Mouse (Mus musculus): Measurements from ENCODE around the gene Rnase4. TPM values are rescaled to one million over a fixed set of nuclear protein-coding genes. Genes with fewer than 3 reads are reported as not detected.

Gene Rnase4
- 63.8 and 73.0 TPM in 2 replicates for polyA plus RNA-seq (2014; fragmentation: Nextera tagmentation; extraction: Ambion mirVana)

DNA sequence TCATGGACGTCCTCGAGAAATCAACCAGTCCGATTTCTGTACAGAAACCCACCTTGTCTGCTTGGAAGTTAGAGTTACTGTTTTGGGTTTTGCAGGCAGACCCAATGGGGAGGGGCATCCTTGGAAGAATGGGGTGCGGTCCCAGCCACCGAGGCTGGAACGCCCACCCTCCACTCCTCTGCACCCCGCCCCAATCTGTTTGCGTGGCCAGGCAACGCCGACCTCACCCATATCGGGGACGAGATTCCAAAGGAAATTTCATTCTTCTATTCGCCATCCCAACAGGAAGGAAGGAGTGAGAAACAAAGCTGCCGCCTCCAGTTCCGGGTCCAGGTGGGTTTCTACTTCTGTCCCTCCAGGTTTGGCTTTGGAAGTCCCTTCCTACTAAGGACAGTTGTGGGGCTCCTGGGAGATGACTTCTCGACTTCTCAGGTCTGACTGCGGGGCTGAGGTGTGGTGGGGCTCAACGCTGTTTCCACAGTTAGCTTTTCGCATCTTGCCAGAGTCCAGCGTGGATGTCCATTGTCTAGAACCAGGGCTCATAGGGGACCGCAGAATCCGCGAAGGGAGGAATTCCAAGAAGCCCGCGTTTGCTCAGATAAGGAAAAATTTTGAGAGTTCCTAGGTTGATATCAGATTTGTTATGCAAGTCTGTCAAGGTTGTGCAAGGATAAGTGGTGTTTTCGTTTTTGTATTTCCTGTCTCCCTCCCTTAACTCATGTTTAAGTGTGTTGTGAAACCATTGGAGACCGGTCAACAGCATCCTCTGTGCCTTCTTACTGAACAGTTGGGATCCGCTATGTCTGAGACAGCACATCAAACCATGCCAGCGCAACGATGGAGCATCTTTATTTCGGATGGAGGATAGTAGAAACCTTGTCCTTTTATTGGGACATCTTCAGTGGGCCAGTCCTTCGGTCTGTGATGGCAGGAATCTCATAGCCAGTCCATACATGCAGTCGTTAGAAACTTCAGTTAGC, at the start of gene Rnase4, which contains the start of gene Ang:
Rnase4 (plus strand) TSS at position 157 of the 980 bp plus-strand sequence.
Ang (plus strand) TSS at position 230 of the 980 bp plus-strand sequence.
- Histone ChIP-seq H3K9me3 (ENCODE audit: control insufficient read depth, low read length) (no peaks in the 10 kb centered on the region), H3K9ac (ENCODE audit: low read depth, low read length) (peak within 1 kb of the TSS; percentile 72), H3K4me2 (ENCODE audit: low read depth, low read length) (peak within 1 kb of the TSS; percentile 67), H3K4me1 (ENCODE audit: control insufficient read depth, insufficient read depth, low read length) (peaks cover 3% of the 10 kb centered on the region; the same call in 1 of the 2 replicates), H3K4me3 (ENCODE audit: low read depth, low read length) (peak within 1 kb of the TSS; percentile 55), H3K27me3 (replicated peaks; ENCODE audit: control insufficient read depth, insufficient read depth, low read length) (no peaks in the 10 kb centered on the region), H3K36me3 (ENCODE audit: control insufficient read depth, insufficient read depth, low read length) (no peaks in the 10 kb centered on the region), H3K27ac (replicated peaks; ENCODE audit: low read depth, low read length) (peak within 1 kb of the TSS; percentile 89)
- DNase-seq (ENCODE audit: low spot score), result peak; percentile 87
- 5% methylated on average over 33 of the region's 33 CpGs for WGBS
- ATAC-seq (ENCODE audit: low read depth), result peak; percentile 36

DNA sequence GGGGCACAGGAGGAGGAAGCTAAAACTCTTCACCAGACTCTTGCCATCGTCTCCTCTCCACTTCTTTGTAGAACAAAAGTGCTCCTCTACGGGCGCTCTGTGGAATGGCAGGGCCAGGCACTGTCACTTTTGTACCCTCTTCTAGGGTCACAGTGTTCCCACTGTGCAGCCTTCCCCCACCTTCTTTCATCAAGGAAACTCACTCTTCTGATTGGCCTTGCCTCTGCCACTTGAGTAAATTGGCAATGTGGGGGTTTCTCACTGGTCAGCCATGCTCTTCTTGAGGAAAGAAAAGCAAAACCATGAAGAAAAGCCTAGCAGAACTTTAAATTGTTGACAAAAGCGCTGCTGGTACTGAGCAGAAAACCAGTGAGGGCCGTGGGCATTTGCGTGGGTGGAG, 49.1 kb upstream of the Rnase4 start, which contains the start of gene Rnase9:
Rnase9 (minus strand) TSS at position 101 of the 400 bp plus-strand sequence.
- Histone ChIP-seq H3K36me3 (ENCODE audit: control insufficient read depth, insufficient read depth, low read length) (no peaks in the 10 kb centered on the region), H3K4me1 (ENCODE audit: control insufficient read depth, insufficient read depth, low read length) (no peaks in the 10 kb centered on the region), H3K27ac (replicated peaks; ENCODE audit: low read depth, low read length) (no peak within 1 kb of the TSS), H3K9ac (ENCODE audit: low read depth, low read length) (no peak within 1 kb of the TSS), H3K4me2 (ENCODE audit: low read depth, low read length) (no peak within 1 kb of the TSS), H3K27me3 (replicated peaks; ENCODE audit: control insufficient read depth, insufficient read depth, low read length) (no peaks in the 10 kb centered on the region), H3K9me3 (ENCODE audit: control insufficient read depth, low read length) (no peaks in the 10 kb centered on the region), H3K4me3 (ENCODE audit: low read depth, low read length) (no peak within 1 kb of the TSS)
- ATAC-seq (ENCODE audit: low read depth) (no peak), DNase-seq (ENCODE audit: low spot score) (no peak)
- 71% methylated on average over 6 of the region's 6 CpGs for WGBS

DNA sequence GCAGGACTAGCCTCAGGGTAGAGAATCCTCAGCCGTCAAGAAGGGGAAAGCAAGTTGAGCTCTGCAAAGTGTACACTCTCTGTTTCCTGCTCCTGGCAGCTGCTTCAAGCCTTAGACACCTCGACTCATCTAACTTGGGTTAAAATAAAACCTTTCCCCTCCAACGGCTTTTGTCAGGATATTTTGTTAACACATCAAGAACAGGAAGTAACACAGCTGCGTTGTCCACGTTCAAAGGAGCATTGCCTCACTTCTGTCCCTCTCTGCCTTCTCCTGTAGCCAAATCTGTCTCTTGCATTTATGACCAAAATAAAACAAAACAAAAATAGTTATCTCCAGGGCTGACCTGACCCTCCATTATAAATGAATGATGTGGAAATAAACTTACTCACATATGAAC, 43.0 kb upstream of the Rnase4 start:
- no peak overlapping the region for H3K4me2 ChIP-seq (ENCODE audit: low read depth, low read length)
- 32% methylated on average over 5 of the region's 5 CpGs for WGBS
- ATAC-seq (ENCODE audit: low read depth), result no peak

DNA sequence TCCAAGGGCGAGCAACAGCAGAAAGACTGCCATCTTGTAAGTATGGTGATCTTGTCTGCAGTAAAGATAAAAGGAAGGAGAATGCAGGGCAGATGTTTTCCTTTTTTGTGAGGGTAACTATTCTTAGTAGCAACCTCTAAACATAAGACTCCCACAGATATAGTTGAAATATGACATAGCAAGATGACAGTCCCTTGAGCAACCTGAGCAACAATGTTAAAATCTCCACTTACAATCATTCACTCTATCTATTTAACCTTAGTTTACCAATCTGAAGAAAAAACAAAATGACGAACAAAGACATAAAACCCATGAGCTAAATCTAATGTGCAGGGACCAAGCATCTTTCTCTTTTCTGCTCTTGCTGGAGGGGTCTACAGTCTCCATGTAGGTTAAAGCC, 40.8 kb upstream of the Rnase4 start, which contains the start of gene Rnase11:
Rnase11 (minus strand) TSS at position 101 of the 400 bp plus-strand sequence.
- Histone ChIP-seq H3K9me3 (ENCODE audit: control insufficient read depth, low read length) (no peaks in the 10 kb centered on the region), H3K9ac (ENCODE audit: low read depth, low read length) (no peak within 1 kb of the TSS), H3K4me1 (ENCODE audit: control insufficient read depth, insufficient read depth, low read length) (peaks cover 6% of the 10 kb centered on the region; the same call in 1 of the 2 replicates), H3K4me2 (ENCODE audit: low read depth, low read length) (no peak within 1 kb of the TSS), H3K4me3 (ENCODE audit: low read depth, low read length) (no peak within 1 kb of the TSS), H3K27ac (replicated peaks; ENCODE audit: low read depth, low read length) (no peak within 1 kb of the TSS), H3K36me3 (ENCODE audit: control insufficient read depth, insufficient read depth, low read length) (no peaks in the 10 kb centered on the region), H3K27me3 (replicated peaks; ENCODE audit: control insufficient read depth, insufficient read depth, low read length) (no peaks in the 10 kb centered on the region)
- 78% methylated on average over 2 of the region's 2 CpGs for WGBS
- no peak for ATAC-seq (ENCODE audit: low read depth)
- no peak for DNase-seq (ENCODE audit: low spot score)

More for the DNA sequence above, 43.0 kb upstream of the Rnase4 start:
- Histone ChIP-seq H3K4me3 (ENCODE audit: low read depth, low read length) (no peak overlapping the region), H3K9me3 (ENCODE audit: control insufficient read depth, low read length) (no peaks in the 10 kb centered on the region), H3K27me3 (replicated peaks; ENCODE audit: control insufficient read depth, insufficient read depth, low read length) (no peaks in the 10 kb centered on the region), H3K4me1 (ENCODE audit: control insufficient read depth, insufficient read depth, low read length) (no peaks in the 10 kb centered on the region), H3K27ac (replicated peaks; ENCODE audit: low read depth, low read length) (no peak overlapping the region), H3K36me3 (ENCODE audit: control insufficient read depth, insufficient read depth, low read length) (no peaks in the 10 kb centered on the region), H3K9ac (ENCODE audit: low read depth, low read length) (no peak overlapping the region)
- DNase-seq (ENCODE audit: low spot score), result no peak

DNA sequence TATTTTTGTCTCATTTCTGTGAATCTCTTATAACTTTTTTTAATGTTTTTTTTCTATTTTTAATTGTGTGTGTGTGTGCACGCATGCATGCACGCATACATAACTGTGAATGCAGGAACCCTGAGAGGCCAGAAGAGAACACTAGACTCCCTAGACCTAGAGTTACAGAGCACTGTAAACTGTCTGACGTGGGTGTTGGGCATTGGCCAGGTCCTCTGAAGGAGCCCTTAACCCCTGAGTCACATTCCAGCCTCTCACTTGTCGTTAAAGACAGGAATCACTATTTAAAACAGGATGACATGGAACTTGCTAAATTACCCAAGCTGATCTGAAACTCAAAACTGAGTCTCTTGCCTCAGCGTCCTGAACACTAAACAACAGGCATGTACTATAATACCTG, 38.9 kb upstream of the Rnase4 start:
- whole genome bisulfite sequencing, result 51% methylated on average over 5 of the region's 5 CpGs
- no peaks in the 10 kb centered on the region for H3K36me3 ChIP-seq (ENCODE audit: control insufficient read depth, insufficient read depth, low read length)
- no peaks in the 10 kb centered on the region for H3K9me3 ChIP-seq (ENCODE audit: control insufficient read depth, low read length)
- H3K27ac ChIP-seq (replicated peaks; ENCODE audit: low read depth, low read length), result no peak overlapping the region
- no peak overlapping the region for H3K9ac ChIP-seq (ENCODE audit: low read depth, low read length)
- H3K4me1 ChIP-seq (ENCODE audit: control insufficient read depth, insufficient read depth, low read length), result peaks cover 6% of the 10 kb centered on the region; the same call in 1 of the 2 replicates
- H3K4me3 ChIP-seq (ENCODE audit: low read depth, low read length), result no peak overlapping the region
- DNase-seq (ENCODE audit: low spot score) (no peak), ATAC-seq (ENCODE audit: low read depth) (no peak)
- no peaks in the 10 kb centered on the region for H3K27me3 ChIP-seq (replicated peaks; ENCODE audit: control insufficient read depth, insufficient read depth, low read length)
- no peak overlapping the region for H3K4me2 ChIP-seq (ENCODE audit: low read depth, low read length)

DNA sequence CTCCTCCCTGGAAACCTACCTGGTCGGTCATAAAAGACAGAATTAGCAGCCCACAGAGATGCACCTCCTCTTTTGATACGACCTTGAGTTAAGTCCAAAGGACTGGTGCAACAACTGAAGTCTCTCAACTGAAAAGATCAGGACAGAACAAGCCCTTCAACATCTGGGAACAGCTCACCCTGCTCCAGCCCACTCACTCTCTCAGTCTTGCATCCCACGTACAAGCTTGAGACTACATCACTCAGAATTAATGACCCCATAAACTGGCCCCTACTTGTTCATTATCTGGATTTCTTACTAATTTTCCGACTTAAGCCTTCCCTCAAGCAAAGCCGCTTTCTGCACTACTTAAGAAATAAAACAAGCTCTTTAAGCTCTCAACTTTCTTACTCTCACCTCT, 37.7 kb upstream of the Rnase4 start:
- DNase-seq (ENCODE audit: low spot score) (no peak), ATAC-seq (ENCODE audit: low read depth) (no peak)
- H3K36me3 ChIP-seq (ENCODE audit: control insufficient read depth, insufficient read depth, low read length), result no peaks in the 10 kb centered on the region
- no peaks in the 10 kb centered on the region for H3K27me3 ChIP-seq (replicated peaks; ENCODE audit: control insufficient read depth, insufficient read depth, low read length)
- H3K9me3 ChIP-seq (ENCODE audit: control insufficient read depth, low read length), result no peaks in the 10 kb centered on the region
- no peak overlapping the region for H3K4me2 ChIP-seq (ENCODE audit: low read depth, low read length)
- H3K27ac ChIP-seq (replicated peaks; ENCODE audit: low read depth, low read length), result no peak overlapping the region
- no peak overlapping the region for H3K4me3 ChIP-seq (ENCODE audit: low read depth, low read length)
- WGBS, result 51% methylated on average over 5 of the region's 5 CpGs
- peaks cover 6% of the 10 kb centered on the region; the same call in 1 of the 2 replicates for H3K4me1 ChIP-seq (ENCODE audit: control insufficient read depth, insufficient read depth, low read length)
- no peak overlapping the region for H3K9ac ChIP-seq (ENCODE audit: low read depth, low read length)

DNA sequence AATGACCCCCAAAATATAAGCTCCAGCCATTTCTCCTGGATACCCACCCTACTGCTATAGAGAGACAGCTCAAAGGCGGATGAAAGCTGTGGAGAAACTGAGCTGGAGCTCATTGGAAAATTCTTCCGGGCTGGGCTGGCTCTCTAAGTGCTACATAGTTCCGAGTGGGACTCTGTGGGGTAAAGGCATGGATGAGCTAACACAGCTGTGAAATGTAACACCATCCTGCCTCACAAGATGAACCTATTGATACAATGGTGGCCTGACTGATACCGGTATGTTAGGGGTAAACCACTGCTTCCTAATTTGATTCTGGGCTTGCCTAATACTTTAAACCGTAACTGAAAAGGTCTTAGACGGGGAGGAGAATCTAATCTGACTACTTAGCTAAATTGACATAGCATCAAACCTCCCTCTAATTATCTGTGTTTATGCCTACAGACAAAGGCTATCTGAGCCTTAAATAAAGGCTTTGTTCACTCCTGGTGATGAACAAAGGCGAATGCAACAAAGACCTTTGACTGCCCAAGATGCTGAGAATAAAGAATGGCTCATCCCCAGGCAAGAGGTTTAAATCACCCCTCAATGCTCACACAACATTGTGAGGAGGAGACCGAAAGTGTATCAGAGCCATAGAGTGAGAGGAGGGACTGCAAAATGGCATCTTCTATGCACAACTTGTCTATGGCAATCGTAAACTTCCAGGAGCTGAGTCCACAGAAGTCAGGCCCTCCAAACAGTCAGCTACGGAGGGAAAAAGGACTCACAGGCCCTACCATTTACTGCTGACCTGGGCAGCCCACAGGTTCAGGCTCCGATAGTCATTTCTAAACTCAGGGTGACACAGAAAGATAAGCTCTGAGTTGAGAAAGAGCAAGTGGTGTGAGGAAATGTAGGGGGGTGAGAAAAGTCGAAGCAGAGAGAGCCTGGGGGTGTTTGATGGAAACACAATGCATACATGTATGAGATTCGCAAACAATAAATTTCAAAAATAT, 36.3 kb upstream of the Rnase4 start:
- H3K9me3 ChIP-seq (ENCODE audit: control insufficient read depth, low read length), result no peaks in the 10 kb centered on the region

DNA sequence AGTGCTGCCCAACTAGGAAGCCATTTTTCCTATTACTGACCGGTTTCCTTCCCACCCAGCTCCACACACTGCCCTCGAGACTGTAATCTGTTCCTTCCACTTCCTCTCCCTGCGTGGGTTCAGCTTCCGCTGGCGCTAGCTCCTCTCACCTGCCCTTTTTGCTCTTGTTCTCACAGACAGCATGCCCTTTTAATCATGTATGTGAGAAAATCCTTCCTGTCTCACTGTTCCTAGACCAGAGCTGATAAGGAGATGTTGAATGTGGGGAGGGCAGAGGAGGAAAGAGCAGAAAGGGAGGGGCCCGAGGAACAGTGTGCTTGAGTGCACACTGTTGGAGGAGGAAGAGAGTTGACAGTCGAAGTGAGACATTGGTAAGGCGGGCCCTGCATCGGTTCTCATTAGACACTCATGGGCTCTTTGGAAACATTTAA, 33.5 kb upstream of the Rnase4 start, which contains the start of gene Rnase12:
Rnase12 (minus strand) TSS at position 261 of the 431 bp plus-strand sequence.
- DNase-seq (ENCODE audit: low spot score), result no peak
- Histone ChIP-seq H3K4me3 (ENCODE audit: low read depth, low read length) (no peak within 1 kb of the TSS), H3K27ac (replicated peaks; ENCODE audit: low read depth, low read length) (no peak within 1 kb of the TSS), H3K36me3 (ENCODE audit: control insufficient read depth, insufficient read depth, low read length) (no peaks in the 10 kb centered on the region), H3K4me2 (ENCODE audit: low read depth, low read length) (no peak within 1 kb of the TSS), H3K4me1 (ENCODE audit: control insufficient read depth, insufficient read depth, low read length) (peaks cover 6% of the 10 kb centered on the region), H3K9ac (ENCODE audit: low read depth, low read length) (no peak within 1 kb of the TSS), H3K9me3 (ENCODE audit: control insufficient read depth, low read length) (no peaks in the 10 kb centered on the region), H3K27me3 (replicated peaks; ENCODE audit: control insufficient read depth, insufficient read depth, low read length) (no peaks in the 10 kb centered on the region)
- no peak for ATAC-seq (ENCODE audit: low read depth)
- WGBS, result 58% methylated on average over 9 of the region's 9 CpGs

More for the DNA sequence above, 36.3 kb upstream of the Rnase4 start:
- Histone ChIP-seq H3K27ac (replicated peaks; ENCODE audit: low read depth, low read length) (no peak overlapping the region), H3K4me3 (ENCODE audit: low read depth, low read length) (no peak overlapping the region), H3K4me2 (ENCODE audit: low read depth, low read length) (0 out of 2 replicates have a peak overlapping the region, but pooled peaks have one; percentile 2), H3K36me3 (ENCODE audit: control insufficient read depth, insufficient read depth, low read length) (no peaks in the 10 kb centered on the region), H3K27me3 (replicated peaks; ENCODE audit: control insufficient read depth, insufficient read depth, low read length) (no peaks in the 10 kb centered on the region), H3K4me1 (ENCODE audit: control insufficient read depth, insufficient read depth, low read length) (peaks cover 6% of the 10 kb centered on the region; the same call in 1 of the 2 replicates), H3K9ac (ENCODE audit: low read depth, low read length) (no peak overlapping the region)
- DNase-seq (ENCODE audit: low spot score) (peak; percentile 24), ATAC-seq (ENCODE audit: low read depth) (no peak)
- 44% methylated on average over 13 of the region's 13 CpGs for WGBS
